Mouse (Mus musculus): ENCODE measurements around the gene Smim17.
A peak's percentile ranks its signal among the peaks of the same experiment; 100 is the strongest.
"Not testable (repeated sequence)": the region's sequence is repeated elsewhere in the genome, so short reads cannot be mapped to it uniquely, and the experiment has no call there.

Smim17 gene

GRCm38 (mm10) chr7:6397996-6398975, at the start of gene Smim17:
Gene Smim17 (plus strand): TSS chr7:6398715.
- DNase-seq (ENCODE audit: low spot score) = peak; percentile 28

- peak; percentile 7 for DNase-seq (ENCODE audit: low spot score)
Measured at GRCm38 (mm10) chr7:6358121-6358520, 40.4 kb upstream of the Smim17 start.

GRCm38 (mm10) chr7:6358937-6359590, 39.5 kb upstream of the Smim17 start:
- DNase-seq (ENCODE audit: low spot score) = no peak

- DNase-seq (ENCODE audit: low spot score) = no peak
Measured at GRCm38 (mm10) chr7:6360477-6361060, 37.9 kb upstream of the Smim17 start.

- DNase-seq (ENCODE audit: low spot score) = no peak
Measured at GRCm38 (mm10) chr7:6361756-6362155, 36.8 kb upstream of the Smim17 start.

GRCm38 (mm10) chr7:6362268-6363046, 36.1 kb upstream of the Smim17 start:
- peak; percentile 99 for DNase-seq (ENCODE audit: low spot score)

- DNase-seq (ENCODE audit: low spot score) = peak; percentile 85
Measured at GRCm38 (mm10) chr7:6363047-6363488, 35.4 kb upstream of the Smim17 start, which contains the start of gene Zfp78. Gene Zfp78 (plus strand): TSS chr7:6363280.

- no peak for DNase-seq (ENCODE audit: low spot score)
Measured at GRCm38 (mm10) chr7:6364761-6365160, 33.8 kb upstream of the Smim17 start.

GRCm38 (mm10) chr7:6367185-6367584, 31.3 kb upstream of the Smim17 start:
- no peak for DNase-seq (ENCODE audit: low spot score)

GRCm38 (mm10) chr7:6368146-6368545, 30.4 kb upstream of the Smim17 start:
- DNase-seq (ENCODE audit: low spot score) = not testable (repeated sequence)

GRCm38 (mm10) chr7:6369460-6369859, 29.1 kb upstream of the Smim17 start:
- no peak for DNase-seq (ENCODE audit: low spot score)

GRCm38 (mm10) chr7:6372993-6373392, 25.5 kb upstream of the Smim17 start:
- DNase-seq (ENCODE audit: low spot score) = no peak

- DNase-seq (ENCODE audit: low spot score) = no peak
Measured at GRCm38 (mm10) chr7:6378441-6378840, 20.1 kb upstream of the Smim17 start.

GRCm38 (mm10) chr7:6381431-6381830, 17.1 kb upstream of the Smim17 start:
- DNase-seq (ENCODE audit: low spot score) = no peak

GRCm38 (mm10) chr7:6383044-6383455, 15.5 kb upstream of the Smim17 start, which contains the start of gene Zfp28:
Gene Zfp28 (plus strand): TSS chr7:6383295.
- peak; percentile 93 for DNase-seq (ENCODE audit: low spot score)

GRCm38 (mm10) chr7:6384011-6384410, 14.5 kb upstream of the Smim17 start:
- DNase-seq (ENCODE audit: low spot score) = no peak

GRCm38 (mm10) chr7:6386995-6387394, 11.5 kb upstream of the Smim17 start:
- peak; percentile 9 for DNase-seq (ENCODE audit: low spot score)

GRCm38 (mm10) chr7:6388971-6389370, 9.5 kb upstream of the Smim17 start:
- DNase-seq (ENCODE audit: low spot score) = no peak

- no peak for DNase-seq (ENCODE audit: low spot score)
Measured at GRCm38 (mm10) chr7:6389449-6389848, 9.1 kb upstream of the Smim17 start.

GRCm38 (mm10) chr7:6410043-6410442, 11.5 kb downstream of the Smim17 start, which contains the start of gene Gm20715:
Gene Gm20715 (plus strand): TSS chr7:6410277.
- DNase-seq (ENCODE audit: low spot score) = peak; percentile 97

- DNase-seq (ENCODE audit: low spot score) = no peak
Measured at GRCm38 (mm10) chr7:6414626-6415441, 16.3 kb downstream of the Smim17 start.
